Mouse (Mus musculus): ENCODE measurements around the gene Bach2.

The Bach2 gene

GRCm38 (mm10) chr4:32439974-32440739 lies 201.6 kb downstream of the Bach2 start:
- no peak for DNase-seq

GRCm38 (mm10) chr4:32440740-32441072 lies 202.1 kb downstream of the Bach2 start:
- no peak for DNase-seq

- DNase-seq = no peak
Measured at GRCm38 (mm10) chr4:32444671-32445196, 206.1 kb downstream of the Bach2 start.

- DNase-seq = no peak
Measured at GRCm38 (mm10) chr4:32447850-32448249, 209.2 kb downstream of the Bach2 start.

DNA sequence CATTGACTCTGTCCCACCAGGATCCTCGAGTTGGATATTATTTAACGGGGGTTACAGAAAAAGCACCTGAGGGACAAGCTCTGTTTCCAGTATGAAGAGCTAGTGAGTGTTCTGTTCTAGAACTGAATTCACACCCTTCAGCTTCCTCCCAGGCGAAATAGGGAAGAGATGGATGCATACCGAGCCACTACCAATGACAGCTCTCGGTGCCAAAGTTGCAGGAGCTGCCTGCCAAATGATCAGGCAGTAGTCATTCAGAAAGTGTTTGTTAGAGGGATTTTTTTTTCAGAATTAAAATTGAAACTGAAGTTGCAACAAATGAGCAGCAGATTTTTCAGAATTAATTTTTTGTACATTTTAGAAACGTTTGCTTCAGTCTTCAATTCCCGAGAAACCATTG lies 223.4 kb downstream of the Bach2 start:
- no peak for DNase-seq

DNA sequence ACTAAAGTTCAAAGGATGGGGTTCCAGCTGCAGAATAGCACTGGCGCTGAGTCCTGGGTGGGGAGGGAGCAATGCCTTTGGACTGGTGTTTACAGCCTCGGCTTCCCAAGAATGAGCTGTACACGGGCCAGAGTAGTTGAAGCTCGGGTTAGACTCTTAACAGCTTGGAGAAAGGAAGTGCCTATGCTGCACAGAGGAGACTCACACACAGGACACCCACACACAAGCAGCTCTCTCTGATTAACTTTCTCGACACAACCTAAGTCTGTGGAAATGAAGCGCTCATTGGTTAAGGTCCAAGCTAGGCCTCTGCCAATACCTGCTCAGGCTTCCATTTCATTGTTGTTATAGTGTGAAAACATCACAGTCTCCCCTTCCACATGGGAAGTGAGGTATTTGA lies 224.5 kb downstream of the Bach2 start:
- no peak for DNase-seq

DNA sequence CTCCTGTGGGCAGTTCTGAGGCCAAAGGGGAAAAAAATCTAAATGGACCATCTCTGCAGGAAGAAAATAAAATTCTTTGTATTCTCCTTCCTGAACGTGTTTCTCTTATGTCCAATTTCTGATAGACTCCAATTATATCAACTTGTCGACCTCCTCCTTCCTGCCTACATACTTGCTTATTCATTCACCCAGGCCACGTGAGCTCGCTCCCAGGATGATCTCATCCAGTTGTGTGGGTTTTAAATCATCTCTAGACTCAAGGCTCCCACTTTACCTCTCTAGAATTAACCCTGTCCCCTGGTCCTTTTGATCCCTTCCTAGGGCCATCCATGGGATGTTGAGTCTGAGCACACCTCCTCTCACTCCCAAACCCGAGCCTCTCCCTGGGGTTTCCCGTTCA lies 225.9 kb downstream of the Bach2 start:
- DNase-seq = no peak

GRCm38 (mm10) chr4:32466031-32466430 lies 227.4 kb downstream of the Bach2 start:
- DNase-seq = no peak

DNA sequence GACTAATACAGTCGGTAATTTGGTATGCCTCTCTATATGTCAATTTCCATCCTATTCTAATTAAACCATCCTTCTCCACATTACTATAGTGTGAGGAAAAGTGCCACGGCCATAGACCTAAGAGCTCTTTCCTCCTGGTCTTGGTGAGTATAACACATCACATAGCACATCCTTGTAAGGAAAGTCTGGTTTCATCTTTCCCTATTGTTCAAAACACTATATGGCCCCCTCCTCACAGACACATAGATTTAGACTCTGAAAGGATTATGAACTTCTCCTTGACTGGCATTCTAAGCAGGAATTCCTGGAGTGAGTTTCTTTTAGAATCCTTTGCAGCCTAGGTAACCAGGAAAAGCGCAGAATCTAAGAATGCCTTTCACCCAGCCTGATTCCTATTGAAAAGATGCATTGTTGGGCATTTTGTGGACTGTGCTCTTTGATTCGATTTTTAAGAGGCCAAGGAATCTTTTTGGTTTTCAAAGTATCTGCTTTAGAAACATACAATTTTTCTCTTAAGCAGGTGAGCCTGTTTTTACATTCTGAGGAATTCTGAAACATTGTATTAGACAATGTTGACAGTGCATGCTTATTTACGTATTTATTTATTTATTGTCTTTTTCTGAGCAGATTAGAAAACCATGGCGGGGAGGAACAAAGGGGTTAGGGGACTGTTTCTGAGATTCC lies 239.5 kb downstream of the Bach2 start:
- no peak for DNase-seq

DNA sequence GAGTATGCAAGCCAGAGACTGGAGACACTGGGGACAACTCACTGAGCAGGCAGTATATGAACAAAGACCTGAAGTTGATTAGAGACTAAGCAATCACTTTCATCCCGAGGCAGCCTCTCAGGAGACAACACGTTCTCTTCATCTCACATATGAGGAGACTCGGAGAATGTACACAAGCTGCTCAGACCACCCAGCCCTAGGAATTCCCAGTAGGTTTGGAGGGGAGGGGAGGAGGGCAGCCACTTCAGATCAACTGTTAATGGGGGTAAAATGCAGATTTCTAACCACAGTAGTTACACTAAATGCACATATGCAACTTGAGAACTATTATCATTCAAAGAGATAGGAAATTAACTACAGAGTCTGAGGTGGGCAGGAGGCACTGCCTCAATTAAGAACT lies 240.6 kb downstream of the Bach2 start:
- DNase-seq = no peak

DNA sequence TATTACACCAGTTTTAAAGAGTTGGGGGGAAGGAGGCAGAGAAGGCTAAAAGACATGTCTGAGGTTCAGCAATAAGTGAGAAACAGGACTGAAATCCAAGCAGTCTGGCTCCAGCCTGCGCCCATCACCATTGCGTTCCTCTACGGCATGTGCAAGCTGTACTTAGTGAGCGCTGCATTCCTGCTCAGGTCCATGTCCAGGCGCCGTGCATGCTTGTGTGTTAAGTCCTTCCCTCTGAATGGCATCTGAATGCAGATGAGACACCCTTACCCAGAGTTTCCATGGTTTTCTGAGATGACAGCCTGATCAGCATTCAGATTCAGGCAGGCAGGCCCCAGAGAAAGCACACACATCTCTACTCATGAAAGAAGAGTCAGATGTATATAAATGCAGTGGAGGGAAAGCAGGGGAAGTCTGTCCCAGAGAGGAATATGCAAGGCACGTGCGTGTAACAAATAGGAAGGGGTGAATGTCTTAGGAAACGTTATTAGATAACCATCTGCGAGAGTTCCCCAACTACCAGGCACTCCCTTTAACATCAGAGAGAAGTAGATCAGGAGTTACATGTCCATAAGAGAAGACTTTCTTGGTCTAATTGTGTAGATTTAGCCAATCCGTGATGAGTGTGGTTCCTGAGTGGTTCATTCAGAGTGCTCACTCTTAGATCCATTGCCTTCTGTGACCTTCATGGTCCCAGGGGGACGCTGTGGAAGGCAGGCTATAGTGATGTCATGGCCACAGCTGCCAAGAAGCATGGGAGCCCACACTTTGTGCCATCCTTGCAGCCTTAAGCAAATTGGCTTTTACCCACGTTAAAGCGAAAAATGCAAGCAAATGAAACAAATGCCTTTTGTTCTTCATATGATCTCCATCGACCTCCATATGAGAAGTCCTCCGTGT lies 241.4 kb downstream of the Bach2 start:
- DNase-seq = no peak

- peak in 1 of 2 experiments; percentile 5 for DNase-seq
Measured at GRCm38 (mm10) chr4:32481366-32482055, 242.9 kb downstream of the Bach2 start.

DNA sequence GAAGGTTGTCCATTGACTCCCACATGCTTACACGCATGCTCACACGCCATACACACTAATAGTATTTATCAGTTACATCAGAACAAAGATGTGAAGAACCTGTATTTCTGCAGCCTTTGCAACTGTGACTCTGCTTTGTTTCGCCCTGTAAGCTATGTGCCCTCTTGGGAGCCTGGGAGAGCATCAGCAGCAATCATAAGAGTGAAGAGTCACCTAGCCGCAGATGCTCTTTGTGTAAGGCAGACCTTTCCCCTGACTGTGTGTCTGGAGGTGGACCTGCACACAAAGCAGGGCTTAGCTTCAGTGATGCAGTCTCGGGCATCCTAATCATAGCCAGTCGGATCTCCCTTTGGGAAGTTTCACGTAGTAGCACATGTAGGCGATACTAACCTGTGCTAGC lies 243.5 kb downstream of the Bach2 start:
- DNase-seq = no peak

GRCm38 (mm10) chr4:32482936-32483335 lies 244.3 kb downstream of the Bach2 start:
- no peak for DNase-seq

DNA sequence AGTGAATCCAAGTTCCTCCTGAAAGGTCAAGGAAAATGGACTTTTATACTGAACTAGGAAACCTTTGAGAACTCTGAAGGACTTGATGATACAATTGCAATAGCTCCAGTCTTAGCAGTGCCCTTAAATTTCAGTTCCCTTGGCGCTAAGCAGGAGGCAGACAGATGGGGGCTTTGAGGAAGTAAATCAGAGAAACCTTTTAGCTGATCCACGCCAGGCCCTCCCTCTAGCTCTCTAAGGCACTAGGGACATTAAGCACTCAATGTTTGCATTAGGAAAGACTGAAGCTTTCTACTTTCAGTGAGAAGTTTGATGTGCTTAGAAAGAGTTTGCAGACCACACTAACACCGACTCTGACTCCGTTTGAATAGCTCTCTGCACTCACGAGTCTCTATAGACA lies 247.2 kb downstream of the Bach2 start:
- no peak for DNase-seq

- no peak for DNase-seq
Measured at GRCm38 (mm10) chr4:32486654-32487398, 248.2 kb downstream of the Bach2 start.

- DNase-seq = no peak
Measured at GRCm38 (mm10) chr4:32489186-32489585, 250.6 kb downstream of the Bach2 start.

GRCm38 (mm10) chr4:32491176-32491575 lies 252.6 kb downstream of the Bach2 start:
- no peak for DNase-seq

DNA sequence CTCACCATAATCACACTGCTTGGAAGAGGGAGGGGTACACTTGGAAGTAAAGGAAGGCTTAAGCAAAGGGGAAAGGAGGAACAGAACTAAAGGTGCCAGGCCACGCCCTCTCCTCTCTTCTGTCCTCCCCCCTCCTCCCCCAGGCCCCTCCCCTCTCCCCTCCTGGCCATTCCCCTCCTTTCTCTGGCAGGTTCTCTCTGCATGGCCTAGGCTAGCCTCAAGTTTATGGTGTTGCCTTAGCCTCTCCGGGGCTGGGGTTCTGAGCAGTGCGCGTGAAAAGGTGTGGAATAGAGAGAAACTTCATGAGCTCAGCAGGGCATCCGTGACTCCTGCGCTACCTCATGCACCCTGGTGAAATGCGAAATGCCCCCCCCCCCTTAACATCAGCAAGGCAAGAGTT lies 254.2 kb downstream of the Bach2 start:
- no peak for DNase-seq

DNA sequence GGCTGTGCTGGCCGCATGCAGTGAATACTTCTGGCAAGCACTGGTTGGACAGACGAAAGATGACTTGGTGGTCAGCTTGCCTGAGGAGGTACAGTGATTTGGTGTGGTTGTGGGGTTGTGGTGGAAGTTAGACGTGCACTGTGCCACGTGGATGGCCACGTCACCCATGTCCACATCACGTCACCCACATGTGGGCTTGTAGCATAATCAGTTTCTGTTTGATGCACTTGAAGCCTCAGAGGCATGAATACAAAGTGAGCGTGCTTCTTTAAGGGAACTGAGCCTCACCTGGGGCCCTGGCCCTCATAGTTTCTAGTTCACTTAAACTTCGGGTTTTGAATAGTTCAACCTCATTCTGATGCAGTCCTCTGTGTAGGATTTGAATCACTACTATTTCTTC lies 263.2 kb downstream of the Bach2 start:
- DNase-seq = no peak

DNA sequence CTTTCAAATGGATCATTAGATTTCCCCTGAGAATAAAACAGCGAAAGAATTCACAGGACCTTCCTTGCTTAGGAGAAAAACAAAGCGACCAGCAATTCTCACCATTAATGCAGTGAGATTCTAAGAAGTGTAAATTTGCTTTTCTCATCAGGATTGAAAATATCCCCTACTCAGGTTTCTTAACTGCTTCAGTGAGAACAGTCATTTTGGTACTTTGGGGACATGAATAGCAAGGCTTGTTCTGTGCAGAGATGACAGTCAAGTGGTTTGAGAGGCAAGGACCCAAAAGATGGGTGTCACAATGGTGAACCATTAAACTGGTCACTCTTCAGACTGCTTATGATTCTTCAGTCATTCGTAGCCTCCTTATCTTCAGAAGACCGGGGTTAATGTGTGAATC lies 263.6 kb downstream of the Bach2 start:
- DNase-seq = no peak

DNA sequence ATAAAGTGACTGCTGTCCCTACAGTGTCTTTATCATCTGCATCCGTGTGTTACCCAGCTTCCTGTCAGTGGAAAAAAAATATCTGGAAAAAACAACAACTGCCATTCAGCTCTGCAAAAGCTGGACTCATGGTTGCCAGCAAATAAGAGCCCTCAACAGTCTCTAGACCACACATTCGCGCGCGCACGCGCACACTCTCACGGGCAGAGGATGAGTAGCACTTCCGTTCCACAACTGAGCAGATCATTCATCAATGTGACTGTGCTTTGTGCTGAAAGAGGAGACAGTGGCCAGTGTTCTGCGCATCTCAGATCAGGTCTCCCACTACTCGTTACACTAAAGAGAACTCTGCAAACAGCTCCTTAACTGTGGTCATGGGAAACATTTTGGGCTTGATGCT lies 265.6 kb downstream of the Bach2 start:
- no peak for DNase-seq
